Mouse (Mus musculus) MEL (cell line): ENCODE results near the gene Map3k9.

Source experiments
- CHD2 ChIP-seq: IDR thresholded peaks from 2 replicates; pipeline ENCODE4 v1.6.1; 2011; ENCODE audit warnings: low read length, improper control_type of control experiment
- CTCF ChIP-seq, 3 experiments: IDR thresholded peaks in 2 of 3; conservative IDR thresholded peaks in 1 of 3; 2 replicates each; pipeline ENCODE4 v1.5.1; 2011 to 2012; ENCODE audit warnings: low read length in 3 of 3, low read depth in 2 of 3, mild to moderate bottlenecking in 2 of 3, improper control_type of control experiment in 1 of 3, inconsistent platforms in 1 of 3, mixed read lengths in 1 of 3, moderate library complexity in 1 of 3; ENCODE audit not compliant: control insufficient read depth in 1 of 3, insufficient read depth in 1 of 3, poor library complexity in 1 of 3, severe bottlenecking in 1 of 3
- EP300 ChIP-seq, 2 experiments: IDR thresholded peaks; 2 replicates each; pipeline ENCODE4 v1.6.1; 2011; ENCODE audit warnings: improper control_type of control experiment in 2 of 2, low read length in 2 of 2, low read depth in 1 of 2, mild to moderate bottlenecking in 1 of 2
- KAT2A ChIP-seq: conservative IDR thresholded peaks from 2 replicates; pipeline ENCODE4 v1.6.1; 2012; ENCODE audit warnings: low read depth, low read length, improper control_type of control experiment, inconsistent platforms
- MYC ChIP-seq: IDR thresholded peaks from 2 replicates; pipeline ENCODE4 v1.6.1; 2011; ENCODE audit warnings: low read depth, mild to moderate bottlenecking, low read length, improper control_type of control experiment, moderate library complexity
- NRF1 ChIP-seq: IDR thresholded peaks from 2 replicates; pipeline ENCODE4 v1.6.1; 2014; ENCODE audit warnings: low read depth, mild to moderate bottlenecking, inconsistent platforms, low read length, improper control_type of control experiment, moderate library complexity; ENCODE audit not compliant: poor library complexity, insufficient read depth, severe bottlenecking
- POLR2A ChIP-seq, 2 experiments: IDR thresholded peaks; 2 replicates each; pipeline ENCODE4 v1.6.1; 2011 to 2012; ENCODE audit warnings: low read length in 2 of 2, mild to moderate bottlenecking in 2 of 2, control low read depth in 1 of 2, improper control_type of control experiment in 1 of 2, low read depth in 1 of 2, moderate library complexity in 1 of 2; ENCODE audit not compliant: control insufficient read depth in 1 of 2, insufficient read depth in 1 of 2, poor library complexity in 1 of 2
- POLR2AphosphoS2 ChIP-seq: IDR thresholded peaks from 2 replicates; pipeline ENCODE4 v1.6.1; 2011; ENCODE audit warnings: low read length, improper control_type of control experiment
- RAD21 ChIP-seq: IDR thresholded peaks from 2 replicates; pipeline ENCODE4 v1.6.1; 2011; ENCODE audit warnings: mild to moderate bottlenecking, low read depth, low read length, improper control_type of control experiment
- UBTF ChIP-seq: IDR thresholded peaks from 2 replicates; pipeline ENCODE4 v1.6.1; 2012; ENCODE audit warnings: low read depth, mild to moderate bottlenecking, inconsistent platforms, low read length, improper control_type of control experiment, moderate library complexity, borderline replicate concordance; ENCODE audit not compliant: insufficient read depth
- USF1 ChIP-seq: IDR thresholded peaks from 2 replicates; pipeline ENCODE4 v1.6.1; 2014; ENCODE audit warnings: low read depth, mild to moderate bottlenecking, inconsistent platforms, low read length, improper control_type of control experiment, moderate library complexity
- ZC3H11A ChIP-seq: IDR thresholded peaks from 2 replicates; pipeline ENCODE4 v1.6.1; 2012; ENCODE audit warnings: low read depth, mild to moderate bottlenecking, inconsistent platforms, low read length, improper control_type of control experiment
- ZMIZ1 ChIP-seq: IDR thresholded peaks from 2 replicates; pipeline ENCODE4 v1.6.1; 2012; ENCODE audit warnings: low read depth, mild to moderate bottlenecking, inconsistent platforms, low read length, improper control_type of control experiment, moderate library complexity
- ZNF384 ChIP-seq: IDR thresholded peaks from 2 replicates; pipeline ENCODE4 v1.6.1; 2012; ENCODE audit warnings: low read depth, mild to moderate bottlenecking, inconsistent platforms, low read length, improper control_type of control experiment

GRCm38 (mm10) chr12:81792511-81793218, 11.7 kb upstream of the Map3k9 start:
- TF ChIP-seq ZNF384 (no peak), EP300 (IDR thresholded peaks at IDR 0.05; ENCODE audit: low read depth in 1 of 2, low read length in 2 of 2) (no peak), UBTF (no peak), CTCF (IDR thresholded peaks at IDR 0.05 in 2 of 3, conservative IDR thresholded peaks at IDR 0.05 in 1 of 3; ENCODE audit: control insufficient read depth in 1 of 3, insufficient read depth in 1 of 3, low read depth in 2 of 3, low read length in 3 of 3, poor library complexity in 1 of 3, severe bottlenecking in 1 of 3) (no peak), POLR2A (IDR thresholded peaks at IDR 0.05; ENCODE audit: control insufficient read depth in 1 of 2, insufficient read depth in 1 of 2, low read depth in 1 of 2, low read length in 2 of 2, poor library complexity in 1 of 2) (no peak), USF1 (no peak), KAT2A (no peak), MYC (no peak), ZC3H11A (no peak), ZMIZ1 (no peak), CHD2 (no peak), RAD21 (no peak), NRF1 (no peak), POLR2AphosphoS2 (no peak)
